Mouse (Mus musculus) olfactory bulb, adult 2 months (tissue): Measurements from ENCODE around the gene Lat.

Experiments used
- CTCF ChIP-seq: fragments of 200-500 bp; IDR thresholded peaks from 2 replicates; pipeline ENCODE4 v1.5.1; 2012; ENCODE audit warnings: low read depth, mild to moderate bottlenecking, low read length, moderate library complexity; ENCODE audit not compliant: insufficient read depth
- POLR2A ChIP-seq: fragments of 200-500 bp; IDR thresholded peaks from 2 replicates; pipeline ENCODE4 v1.6.1; 2012; ENCODE audit warnings: mild to moderate bottlenecking, low read depth, low read length, moderate library complexity; ENCODE audit not compliant: insufficient read depth

DNA sequence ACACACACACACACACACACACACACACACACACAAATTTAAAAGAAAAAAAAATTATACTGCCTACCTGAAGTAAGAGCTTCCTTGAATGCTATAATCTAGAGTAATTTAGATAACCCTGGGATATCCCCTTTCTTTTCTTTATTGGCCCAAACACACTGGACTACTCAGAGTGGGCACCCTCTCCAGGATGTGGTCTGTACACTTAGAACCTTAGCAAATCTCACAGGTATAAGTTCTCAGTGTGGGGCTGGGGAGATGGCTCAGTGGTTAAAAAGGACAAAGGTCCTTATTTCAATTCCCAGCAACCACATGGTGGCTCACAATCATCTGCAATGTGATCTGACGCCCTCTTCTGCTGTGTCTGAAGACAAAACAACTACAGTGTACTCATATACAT, 22.3 kb downstream of the Lat start:
- TF ChIP-seq POLR2A (no peak), CTCF (no peak)
